Mouse (Mus musculus) spleen, adult 2 months (tissue): ENCODE data around the gene Rxfp4.

Source experiments
- CTCF ChIP-seq: fragments of 200-500 bp; IDR thresholded peaks from 2 replicates; pipeline ENCODE4 v1.5.1; 2011; ENCODE audit warnings: mild to moderate bottlenecking, inconsistent platforms; ENCODE audit not compliant: insufficient read depth, insufficient read length, insufficient replicate concordance; ENCODE audit errors: extremely low read depth
- POLR2A ChIP-seq: fragments of 200-500 bp; IDR thresholded peaks from 2 replicates; pipeline ENCODE4 v1.6.1; 2011; ENCODE audit warnings: low read depth, low read length, inconsistent platforms

- TF ChIP-seq CTCF (peak; percentile 63; the same call in 1 of the 2 replicates), POLR2A (no peak)
These were observed 20.9 kb downstream of the Rxfp4 start for GRCm38 (mm10) chr3:88631921-88632587.
